Mouse (Mus musculus): ENCODE results near the gene Ilf3.

GRCm38 (mm10) chr9:21426013-21426412 is 58.3 kb downstream of the Ilf3 start:
- TF ChIP-seq EP300 (optimal IDR thresholded peaks at IDR 0.05) (no peak), CTCF (IDR thresholded peaks at IDR 0.05; ENCODE audit: low read depth) (no peak)

Data from stomach, postnatal 0 days (tissue).